ENCODE assay signal across 8 mouse cellular contexts in genomic region chr1:156420671-156421297, GRCm38 (mm10). TPM values are rescaled to one million over a fixed set of nuclear protein-coding genes. Genes with fewer than 3 reads are reported as not detected.
DNase-seq lines count a peak whose midpoint lies in the region; ATAC-seq and TF ChIP-seq lines count a peak whose summit lies in the region.

TSS of gene Axdnd1 (minus strand) at chr1:156421159.

- H3K27ac ChIP-seq in forebrain, postnatal 0 days (ENCODE audit: low read depth, low read length): peak within 1 kb of the TSS; percentile 23
- peak within 1 kb of the TSS; percentile 70 for H3K27ac ChIP-seq in lung, embryonic 16.5 days (ENCODE audit: low read length)

- no peaks in the 10 kb centered on the region for H3K9me3 ChIP-seq in G1E (replicated peaks)
- H3K9me3 ChIP-seq in forebrain, postnatal 0 days (ENCODE audit: low read length): no peaks in the 10 kb centered on the region
- no peaks in the 10 kb centered on the region; the same call in 1 of the 2 replicates for H3K9me3 ChIP-seq in lung, embryonic 16.5 days (ENCODE audit: control insufficient read depth, low read length)

- peaks cover 25% of the 10 kb centered on the region for H3K4me1 ChIP-seq in G1E (ENCODE audit: insufficient read depth, low read depth, low read length)
- no peaks in the 10 kb centered on the region for H3K4me1 ChIP-seq in forebrain, postnatal 0 days (ENCODE audit: insufficient read depth)
- no peaks in the 10 kb centered on the region for H3K4me1 ChIP-seq in lung, embryonic 16.5 days (replicated peaks; ENCODE audit: control insufficient read depth, insufficient read depth, low read length)

- H3K27me3 ChIP-seq in G1E (ENCODE audit: insufficient read depth, low read length): no peaks in the 10 kb centered on the region
- no peaks in the 10 kb centered on the region for H3K27me3 ChIP-seq in forebrain, postnatal 0 days (ENCODE audit: insufficient read depth, low read length)
- no peaks in the 10 kb centered on the region for H3K27me3 ChIP-seq in lung, embryonic 16.5 days (ENCODE audit: control insufficient read depth, insufficient read depth, low read depth, low read length)

- TF ChIP-seq CTCF in G1E (IDR thresholded peaks at IDR 0.05; ENCODE audit: low read depth, low read length): no peak
- TF ChIP-seq CTCF in forebrain, postnatal 0 days (IDR thresholded peaks at IDR 0.05; ENCODE audit: low read depth): peak; percentile 38

- peak within 1 kb of the TSS; percentile 74 for H3K4me3 ChIP-seq in G1E (ENCODE audit: low read depth, low read length)
- H3K4me3 ChIP-seq in forebrain, postnatal 0 days (ENCODE audit: low read depth, low read length): peak within 1 kb of the TSS; percentile 60
- H3K4me3 ChIP-seq in lung, embryonic 16.5 days (ENCODE audit: low read length): peak within 1 kb of the TSS; percentile 66

- WGBS in forebrain, postnatal 0 days: 3% methylated on average over 44 of the region's 44 CpGs
- WGBS in lung, embryonic 16.5 days: under 1% methylated on average over 44 of the region's 44 CpGs

- peak; percentile 76 for ATAC-seq in G1E (ENCODE audit: extremely low read depth, insufficient number of reproducible peaks, low FRiP score, poor library complexity, severe bottlenecking)
- peak; percentile 98 for ATAC-seq in forebrain, postnatal 0 days
- ATAC-seq in hematopoietic stem cell, adult 5-6 weeks (replicated peaks in 1 of 2; ENCODE audit: insufficient read depth in 1 of 2, low FRiP score in 2 of 2, low TSS enrichment in 1 of 2, low read depth in 1 of 2, poor library complexity in 2 of 2, severe bottlenecking in 2 of 2): peak; percentile 91 to 92
- ATAC-seq in lung, embryonic 16.5 days (ENCODE audit: low read depth): peak; percentile 96

- peaks cover 15% of the 10 kb centered on the region for H3K36me3 ChIP-seq in G1E (replicated peaks)
- no peaks in the 10 kb centered on the region for H3K36me3 ChIP-seq in forebrain, postnatal 0 days (ENCODE audit: insufficient read depth)
- no peaks in the 10 kb centered on the region for H3K36me3 ChIP-seq in lung, embryonic 16.5 days (ENCODE audit: control insufficient read depth, insufficient read depth, low read length)

- H3K4me2 ChIP-seq in forebrain, postnatal 0 days (ENCODE audit: low read depth): peak within 1 kb of the TSS; percentile 72
- H3K4me2 ChIP-seq in lung, embryonic 16.5 days (ENCODE audit: low read depth, low read length): peak within 1 kb of the TSS; percentile 61

- peak within 1 kb of the TSS; percentile 33; the same call in 1 of the 2 replicates for H3K9ac ChIP-seq in forebrain, postnatal 0 days
- peak within 1 kb of the TSS; percentile 65 for H3K9ac ChIP-seq in lung, embryonic 16.5 days (ENCODE audit: low read length)

- peak; percentile 88 for DNase-seq in G1E (ENCODE audit: low spot score)
- DNase-seq in cerebellum, adult 18-20 months: peak; percentile 84 to 88
- peak; percentile 93 for DNase-seq in forebrain, postnatal 0 days
- peak; percentile 75 for DNase-seq in layer of hippocampus, adult 9-10 months (ENCODE audit: low spot score)
- peak; percentile 67 for DNase-seq in ovary, postnatal 10 days (ENCODE audit: low spot score)
- DNase-seq in thymus, postnatal 10 days (ENCODE audit: low spot score in 2 of 2): peak; percentile 92

RNA-seq across cellular contexts. Expression of gene Axdnd1, which starts in this region (rescaled TPM):
- total RNA-seq in G1E (2014; fragmentation: Nextera tagmentation): 1.5 and 6.7 TPM in 2 replicates
- total RNA-seq in G1E (2017): 0.46 and 1.4 TPM in 2 replicates
- polyA plus RNA-seq in G1E (2012): not detected in 2 replicates
- total RNA-seq in forebrain, postnatal 0 days (2014; rRNA removed): 0.23 and 0.52 TPM in 2 replicates
- polyA plus RNA-seq in forebrain, postnatal 0 days (2015; fragmentation: Nextera tagmentation; extraction: Ambion mirVana): 0.29 and 0.56 TPM in 2 replicates
- total RNA-seq in hematopoietic stem cell, adult 5-6 weeks (2017): 1.8 TPM in 1 of 2 replicates, not detected in the other
- polyA plus RNA-seq in lung, embryonic 16.5 days (2015; fragmentation: Nextera tagmentation; extraction: Ambion mirVana): 0.15 and 0.41 TPM in 2 replicates

Comparison
In these comparisons a context has a peak if more than half of its experiments do, and no peak if none do; other contexts are left out.
1. Peak in every context shown above with its lines: DNase-seq, ATAC-seq, H3K4me3 ChIP-seq and H3K27ac ChIP-seq.
2. Peak in DNase-seq, ATAC-seq, H3K4me3 ChIP-seq, H3K27ac ChIP-seq, H3K9ac ChIP-seq and H3K4me2 ChIP-seq in forebrain, postnatal 0 days; RNA of the gene not detected or under 1 TPM.
3. Peak in ATAC-seq, H3K4me3 ChIP-seq, H3K27ac ChIP-seq, H3K9ac ChIP-seq and H3K4me2 ChIP-seq in lung, embryonic 16.5 days; RNA of the gene not detected or under 1 TPM.